Mouse (Mus musculus) macrophage (primary cell): ENCODE results near the gene Ak1. TPM values are rescaled to one million over a fixed set of nuclear protein-coding genes. Genes with fewer than 3 reads are reported as not detected.

ENCODE experiments used
- H3K27ac ChIP-seq: fragments of 350-480 bp; formaldehyde crosslinking; 2 replicates; pipeline ENCODE4 v1.9.0; 2021
- H3K36me3 ChIP-seq: fragments of 350-480 bp; formaldehyde crosslinking; 2 replicates; pipeline ENCODE4 v1.9.0; 2021; ENCODE audit errors: inconsistent target
- H3K4me3 ChIP-seq: fragments of 350-480 bp; formaldehyde crosslinking; 2 replicates; pipeline ENCODE4 v1.9.0; 2021; ENCODE audit errors: inconsistent target
- H3K79me2 ChIP-seq: fragments of 350-480 bp; formaldehyde crosslinking; 2 replicates; pipeline ENCODE4 v1.9.0; 2021; ENCODE audit errors: inconsistent target
- WGBS: methylation state at CpG from one replicate; pipeline ENCODE4 v1.1.7; 2026; ENCODE audit warnings: inconsistent platforms; ENCODE audit not compliant: missing documents; 5-methylcytosine and 5-hydroxymethylcytosine counted together
- polyA plus RNA-seq: library from polyadenylated mRNA; stranded (reverse); fragments of 250-400 nt; gene quantifications from 3 replicates; pipeline ENCODE4 v1.2.4, GENCODE M21; 2018; ENCODE audit warnings: inconsistent platforms

The Ak1 gene
- polyA plus RNA-seq, 1 experiment from 2014 or later = 3.0 TPM

DNA sequence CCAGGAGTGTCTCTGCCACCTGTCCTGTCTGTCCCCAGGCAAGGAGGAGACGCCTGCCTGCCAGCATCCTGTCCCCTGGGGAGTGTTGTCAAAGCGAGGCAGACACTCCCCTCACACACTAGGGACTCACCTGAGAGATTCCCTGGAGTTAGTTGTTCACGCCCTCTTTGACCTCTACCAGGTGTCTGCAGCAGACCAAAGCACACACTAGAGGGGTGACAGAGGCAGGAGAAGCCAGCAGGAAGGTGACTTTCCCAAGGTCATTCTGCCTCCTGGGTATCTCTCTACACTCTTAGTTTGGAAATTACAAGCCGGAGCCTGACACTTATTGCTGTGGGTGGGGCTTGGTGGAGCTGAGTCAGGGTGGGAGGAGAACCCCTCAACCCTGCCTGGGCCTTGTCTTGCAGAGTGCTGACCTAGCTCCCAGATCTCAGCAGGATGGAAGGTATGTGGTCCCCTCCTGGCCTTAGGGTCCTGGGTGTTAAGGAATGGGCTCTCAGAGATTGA, 6.5 kb downstream of the Ak1 start:
- H3K4me3 ChIP-seq = no peak overlapping the region
- H3K36me3 ChIP-seq = no peaks in the 10 kb centered on the region
- no peak overlapping the region for H3K27ac ChIP-seq
- WGBS = 89% methylated on average over 4 of the region's 4 CpGs
- no peaks in the 10 kb centered on the region for H3K79me2 ChIP-seq

DNA sequence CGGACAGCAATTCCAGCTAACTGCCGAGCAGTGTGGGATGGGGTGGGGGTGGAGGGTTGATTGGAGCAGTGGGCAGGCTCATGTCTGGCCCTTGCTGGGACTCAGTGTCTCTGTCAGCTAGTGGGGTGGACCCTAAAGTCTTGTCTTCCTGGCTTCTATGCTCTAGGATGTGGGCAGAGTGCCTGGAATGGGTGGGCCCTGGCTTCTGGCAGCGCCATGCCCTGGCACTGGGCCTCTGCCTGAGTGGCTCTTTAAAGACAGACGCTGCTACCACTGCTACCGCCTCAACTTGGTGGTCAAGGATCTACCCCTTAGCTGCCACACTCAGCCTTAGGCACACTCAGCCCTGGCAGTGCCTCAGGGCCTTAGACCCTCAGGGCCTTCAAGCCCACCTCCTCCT, 7.2 kb downstream of the Ak1 start:
- no peak overlapping the region for H3K27ac ChIP-seq
- 94% methylated on average over 3 of the region's 5 CpGs for WGBS

DNA sequence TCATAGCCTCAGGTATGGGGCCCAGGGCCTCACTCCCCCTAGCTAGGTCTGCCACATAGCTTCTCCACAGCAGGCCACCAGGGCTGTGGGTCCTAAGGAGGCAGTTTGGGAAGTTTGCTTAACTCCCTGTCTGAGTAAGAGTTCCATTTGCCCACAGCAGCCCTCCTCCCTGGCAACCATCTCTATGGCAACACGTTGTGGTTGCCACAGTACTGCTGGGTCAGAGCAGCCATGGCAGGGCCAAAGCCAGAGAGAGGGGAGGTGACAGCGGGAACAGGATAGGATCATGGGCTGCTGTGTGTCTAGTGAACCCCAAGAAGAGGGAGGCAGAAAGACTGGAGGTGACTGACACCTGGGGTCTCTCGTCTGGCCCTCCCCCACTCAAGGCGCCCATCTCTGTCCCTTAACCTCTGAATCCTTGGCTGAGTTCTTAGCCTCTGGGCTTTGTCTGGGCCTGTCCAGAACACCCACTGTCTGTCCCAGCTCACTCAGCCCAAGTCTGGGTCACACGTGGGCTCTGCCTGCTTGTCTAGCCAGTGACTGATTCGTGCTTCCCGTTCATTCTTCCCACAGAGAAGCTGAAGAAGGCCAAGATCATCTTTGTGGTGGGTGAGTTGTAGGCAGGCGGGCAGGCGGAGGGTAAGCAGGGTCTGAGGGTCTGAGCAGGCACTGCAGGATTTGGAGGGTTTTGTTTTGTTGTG, 7.9 kb downstream of the Ak1 start:
- H3K4me3 ChIP-seq = no peak overlapping the region
- H3K79me2 ChIP-seq = no peaks in the 10 kb centered on the region
- 68% methylated on average over 9 of the region's 9 CpGs for WGBS
- no peak overlapping the region for H3K27ac ChIP-seq
- no peaks in the 10 kb centered on the region for H3K36me3 ChIP-seq

More for the DNA sequence above, 7.2 kb downstream of the Ak1 start:
- Histone ChIP-seq H3K79me2 (no peaks in the 10 kb centered on the region), H3K36me3 (no peaks in the 10 kb centered on the region), H3K4me3 (no peak overlapping the region)

DNA sequence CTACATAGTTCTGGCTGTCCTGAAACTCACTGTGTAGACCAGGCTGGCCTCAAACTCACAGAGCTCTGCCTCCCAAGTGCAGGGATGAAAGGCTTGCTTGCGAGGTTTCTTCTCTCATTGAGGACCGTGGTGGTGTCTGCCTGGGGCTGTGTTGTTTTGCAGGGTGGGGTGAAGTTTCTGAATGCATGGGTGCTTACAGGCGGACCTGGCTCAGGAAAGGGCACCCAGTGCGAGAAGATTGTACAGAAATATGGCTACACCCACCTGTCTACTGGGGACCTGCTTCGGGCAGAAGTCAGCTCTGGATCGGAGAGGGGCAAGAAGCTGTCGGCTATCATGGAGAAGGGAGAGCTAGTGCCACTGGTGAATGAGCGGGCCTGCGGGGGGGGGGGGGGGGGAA, 8.5 kb downstream of the Ak1 start:
- H3K27ac ChIP-seq = no peak overlapping the region
- no peaks in the 10 kb centered on the region for H3K36me3 ChIP-seq
- WGBS = 97% methylated on average over 8 of the region's 9 CpGs
- H3K4me3 ChIP-seq = no peak overlapping the region
- no peaks in the 10 kb centered on the region for H3K79me2 ChIP-seq

DNA sequence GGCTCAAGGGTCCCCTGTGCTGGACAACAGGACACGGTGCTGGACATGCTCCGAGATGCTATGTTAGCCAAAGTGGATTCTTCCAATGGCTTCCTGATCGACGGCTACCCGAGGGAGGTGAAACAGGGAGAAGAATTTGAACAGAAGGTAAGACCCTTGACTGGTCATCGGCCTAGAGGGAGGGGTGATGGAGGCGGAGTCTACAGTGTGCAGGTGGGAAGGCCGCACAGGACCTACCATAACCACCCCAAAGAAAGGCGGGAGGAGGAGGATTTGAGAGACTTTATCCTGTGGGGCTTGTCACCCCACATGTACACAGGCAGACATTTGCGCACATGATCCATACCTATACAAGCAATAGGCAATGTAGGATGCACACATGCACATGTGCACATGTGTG, 9.5 kb downstream of the Ak1 start:
- Histone ChIP-seq H3K79me2 (no peaks in the 10 kb centered on the region), H3K27ac (no peak overlapping the region), H3K36me3 (no peaks in the 10 kb centered on the region), H3K4me3 (no peak overlapping the region)
- 89% methylated on average over 10 of the region's 10 CpGs for WGBS

DNA sequence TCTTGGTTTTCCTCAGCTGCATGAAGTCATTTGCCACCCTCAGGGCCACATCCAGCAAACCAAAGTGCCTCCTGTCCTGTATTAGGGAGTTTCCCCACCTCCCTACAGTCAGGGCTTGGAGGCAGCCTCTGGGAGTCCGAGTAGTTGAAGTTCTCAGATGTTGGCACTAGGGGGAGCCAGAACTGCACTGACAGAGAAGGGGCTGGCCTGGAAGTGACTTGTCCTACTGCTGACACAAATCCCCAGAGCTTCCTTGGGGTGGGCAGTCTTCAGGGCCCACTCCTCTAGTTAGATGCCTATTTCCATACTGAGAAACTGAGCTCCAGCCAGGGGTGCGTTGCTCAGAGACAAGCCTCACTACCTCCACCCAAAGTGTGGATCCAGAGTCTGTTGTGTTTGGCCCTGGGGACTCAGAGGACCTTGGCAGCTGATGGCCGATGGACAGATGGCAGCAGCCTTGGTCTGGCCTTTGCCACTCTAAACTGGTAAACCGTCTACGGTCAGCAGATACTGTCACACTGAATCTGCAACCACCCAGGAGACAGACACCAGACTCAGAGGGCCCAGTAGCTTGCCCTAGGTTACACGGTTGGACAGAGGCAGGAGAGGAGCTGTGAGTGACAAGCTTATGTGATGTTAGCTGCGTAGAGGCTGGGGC, 10.3 kb downstream of the Ak1 start:
- WGBS = 46% methylated on average over 7 of the region's 7 CpGs
- Histone ChIP-seq H3K79me2 (no peaks in the 10 kb centered on the region), H3K4me3 (no peak overlapping the region), H3K36me3 (no peaks in the 10 kb centered on the region), H3K27ac (no peak overlapping the region)

DNA sequence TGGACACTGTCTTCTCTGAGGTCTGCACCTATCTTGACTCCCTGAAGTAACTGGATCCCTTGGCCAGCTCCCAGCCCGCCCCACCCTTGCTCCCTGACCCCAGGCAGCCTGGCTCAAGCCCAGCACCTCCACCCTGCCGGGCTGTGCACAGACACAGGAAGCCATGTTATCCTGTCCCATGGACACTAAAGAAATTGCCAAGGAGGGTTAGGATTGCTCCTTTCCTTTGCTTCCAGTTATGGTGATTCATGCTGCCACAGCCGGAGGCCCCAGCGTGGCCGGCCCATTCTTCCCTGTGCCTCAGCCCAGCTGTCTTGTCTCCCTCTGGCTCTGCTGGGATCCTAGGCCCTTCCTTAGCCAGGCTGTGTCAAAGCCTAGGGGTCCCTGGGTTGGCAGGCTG, 12.1 kb downstream of the Ak1 start:
- no peak overlapping the region for H3K27ac ChIP-seq
- H3K79me2 ChIP-seq = no peaks in the 10 kb centered on the region
- 84% methylated on average over 5 of the region's 5 CpGs for WGBS

DNA sequence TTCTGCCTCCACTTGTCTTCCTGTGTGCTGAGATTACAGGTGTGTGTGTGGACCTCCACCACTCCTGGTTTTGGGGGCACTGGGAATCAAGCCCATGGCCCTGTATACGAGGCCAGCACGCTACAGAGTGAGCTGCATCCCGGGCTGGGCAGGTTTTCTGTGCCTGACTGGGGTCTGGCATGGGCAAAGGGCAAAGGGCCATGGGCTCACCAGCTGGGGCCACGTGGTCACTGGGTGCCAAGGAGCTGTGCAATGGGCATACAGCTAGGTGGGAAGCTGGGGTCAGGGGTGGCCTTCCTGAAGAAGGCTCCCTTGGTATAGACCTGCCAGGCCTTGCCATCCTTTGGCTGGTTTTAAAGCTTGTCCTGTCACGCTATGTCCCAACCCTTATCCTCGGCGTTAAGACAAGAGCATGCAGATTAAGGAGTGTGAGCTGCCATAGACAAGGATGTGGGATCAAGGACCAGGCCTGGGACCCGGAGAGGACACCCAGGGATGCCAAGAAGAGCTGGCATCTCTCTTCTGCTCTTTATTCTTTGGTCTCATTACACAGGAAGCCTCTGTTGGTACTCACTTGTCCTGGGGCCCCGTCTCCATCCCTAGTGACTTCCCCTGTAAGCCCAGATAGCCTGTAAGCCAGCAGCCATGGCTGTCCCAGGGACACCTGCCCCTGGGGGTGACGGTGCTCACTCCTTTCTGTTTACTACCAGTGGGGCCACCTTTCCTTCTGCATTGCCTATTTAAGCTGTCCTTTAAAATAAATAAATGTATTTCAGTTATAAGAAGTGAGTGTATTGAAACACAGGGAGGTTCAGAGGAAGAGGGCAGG, 12.9 kb downstream of the Ak1 start:
- Histone ChIP-seq H3K79me2 (no peaks in the 10 kb centered on the region), H3K36me3 (no peaks in the 10 kb centered on the region), H3K4me3 (no peak overlapping the region), H3K27ac (no peak overlapping the region)
- WGBS = 86% methylated on average over 10 of the region's 10 CpGs

More for the DNA sequence above, 12.1 kb downstream of the Ak1 start:
- Histone ChIP-seq H3K36me3 (no peaks in the 10 kb centered on the region), H3K4me3 (no peak overlapping the region)

DNA sequence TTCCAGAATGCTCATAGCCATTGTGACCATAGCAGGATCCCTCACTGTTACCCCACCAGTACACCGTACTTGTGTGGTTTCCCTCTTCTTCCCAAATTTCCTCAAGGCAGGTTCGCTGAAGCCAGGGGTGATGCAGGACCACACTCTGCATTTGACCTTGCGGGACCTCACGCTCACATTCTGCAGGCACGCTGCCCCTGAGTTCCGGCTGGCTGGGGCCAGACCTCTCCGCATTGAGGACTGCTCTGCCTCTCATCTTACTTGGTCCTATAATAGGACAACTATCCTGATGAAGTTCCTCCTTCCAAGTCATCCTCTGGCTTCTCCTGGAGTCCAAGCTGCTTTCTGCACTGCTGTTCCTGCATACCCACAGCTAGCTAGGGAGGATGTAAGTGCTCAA, 15.1 kb downstream of the Ak1 start:
- H3K36me3 ChIP-seq = no peaks in the 10 kb centered on the region
- WGBS = 84% methylated on average over 7 of the region's 7 CpGs
- no peaks in the 10 kb centered on the region for H3K79me2 ChIP-seq
- H3K4me3 ChIP-seq = no peak overlapping the region
- no peak overlapping the region for H3K27ac ChIP-seq

DNA sequence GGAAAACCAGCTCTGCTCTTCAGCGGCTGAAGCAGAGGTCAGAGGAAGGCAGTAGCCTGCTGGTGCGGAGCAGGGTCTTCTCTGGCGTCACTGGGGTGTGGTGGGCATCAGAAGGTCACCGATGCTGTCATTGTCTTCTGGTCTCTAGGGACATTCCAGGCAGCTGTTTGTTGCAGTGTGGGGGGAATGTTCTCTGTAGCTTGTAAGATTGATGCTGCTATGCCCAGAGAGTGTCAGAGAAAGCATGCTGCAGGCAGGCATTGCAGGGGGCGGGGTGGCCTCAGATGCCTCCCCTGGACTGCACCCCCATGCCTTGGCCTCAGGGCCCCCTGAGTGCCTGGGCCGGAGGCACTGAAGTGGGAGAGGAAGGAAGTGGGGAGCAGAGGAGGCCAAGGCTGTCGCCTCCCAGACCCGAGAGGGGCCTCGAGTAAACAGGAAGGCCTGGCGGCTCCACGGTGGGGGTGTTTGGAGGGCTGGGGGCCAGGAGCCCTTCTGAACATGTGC, 16.3 kb downstream of the Ak1 start:
- no peaks in the 10 kb centered on the region for H3K36me3 ChIP-seq
- no peak overlapping the region for H3K4me3 ChIP-seq
- H3K79me2 ChIP-seq = no peaks in the 10 kb centered on the region
- WGBS = 32% methylated on average over 11 of the region's 11 CpGs
- no peak overlapping the region for H3K27ac ChIP-seq

DNA sequence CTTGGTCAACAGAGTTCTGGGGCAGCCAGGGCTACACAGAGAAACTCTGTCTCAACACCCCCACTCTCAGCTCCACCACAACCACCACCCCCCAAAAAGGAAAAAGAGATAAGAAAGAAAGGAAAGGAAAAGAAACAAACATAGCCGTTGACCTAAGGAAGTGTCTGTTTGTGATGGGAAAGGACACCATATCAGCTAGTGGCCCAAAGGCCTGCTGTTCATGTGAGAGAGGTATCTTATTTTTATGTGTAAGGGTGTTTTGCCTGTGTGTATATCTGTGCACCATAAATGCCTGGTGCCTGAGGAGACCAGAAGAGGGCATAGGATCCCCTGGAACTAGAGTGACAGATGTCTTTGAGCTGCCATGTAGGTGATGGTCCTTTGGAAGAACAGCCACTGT, 18.1 kb downstream of the Ak1 start:
- H3K27ac ChIP-seq = no peak overlapping the region
- WGBS = 75% methylated on average over 1 of the region's 1 CpGs
- H3K36me3 ChIP-seq = no peaks in the 10 kb centered on the region
- no peaks in the 10 kb centered on the region for H3K79me2 ChIP-seq
- no peak overlapping the region for H3K4me3 ChIP-seq

DNA sequence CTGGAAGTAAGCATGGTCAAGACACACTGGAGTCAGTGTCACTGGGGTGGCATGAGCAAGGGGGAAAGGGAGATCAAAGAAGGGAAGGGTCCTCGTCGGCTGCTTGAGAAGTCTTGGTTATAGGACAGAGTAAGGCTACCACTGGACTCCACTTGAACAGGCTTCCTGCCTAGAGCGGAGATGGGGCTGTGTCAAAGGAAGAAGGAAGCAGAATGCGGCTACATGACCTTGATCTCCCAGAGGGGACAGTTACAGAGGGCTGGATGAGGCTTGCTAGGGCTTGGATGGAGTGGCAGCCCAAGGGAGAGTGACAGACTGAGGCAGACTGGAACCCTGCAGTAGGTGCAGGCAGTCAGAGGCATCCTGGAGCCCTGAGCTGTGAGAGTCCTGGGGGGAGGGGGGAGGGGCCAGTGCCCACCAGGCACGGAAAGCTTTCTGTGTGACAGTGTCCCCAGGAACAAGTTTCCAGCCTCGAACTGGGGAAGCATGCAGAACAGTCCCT, 19.0 kb downstream of the Ak1 start:
- Histone ChIP-seq H3K36me3 (no peaks in the 10 kb centered on the region), H3K4me3 (no peak overlapping the region), H3K27ac (no peak overlapping the region), H3K79me2 (no peaks in the 10 kb centered on the region)
- 68% methylated on average over 6 of the region's 6 CpGs for WGBS

DNA sequence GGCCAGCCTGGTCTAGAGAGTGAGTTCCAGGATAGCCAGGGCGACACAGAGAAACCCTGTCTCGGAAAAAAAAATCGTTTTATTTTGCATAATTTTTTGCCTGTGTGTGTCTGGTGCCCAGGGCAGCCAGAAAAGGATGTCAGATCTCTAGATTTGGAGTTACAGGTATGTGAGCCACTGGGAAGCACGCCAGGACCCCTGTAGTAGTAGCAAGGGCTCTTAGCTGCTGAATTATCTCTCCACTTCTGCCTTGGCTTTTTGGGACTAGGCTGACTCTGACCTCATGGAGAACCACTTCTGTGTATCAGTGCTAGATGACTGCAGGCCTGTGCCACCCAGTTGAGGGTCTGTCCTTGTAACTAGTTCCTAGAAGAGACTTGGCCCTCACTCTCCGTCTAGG, 20.3 kb downstream of the Ak1 start:
- Histone ChIP-seq H3K4me3 (no peak overlapping the region), H3K79me2 (no peaks in the 10 kb centered on the region), H3K36me3 (no peaks in the 10 kb centered on the region), H3K27ac (no peak overlapping the region)
- WGBS = 83% methylated on average over 5 of the region's 5 CpGs

DNA sequence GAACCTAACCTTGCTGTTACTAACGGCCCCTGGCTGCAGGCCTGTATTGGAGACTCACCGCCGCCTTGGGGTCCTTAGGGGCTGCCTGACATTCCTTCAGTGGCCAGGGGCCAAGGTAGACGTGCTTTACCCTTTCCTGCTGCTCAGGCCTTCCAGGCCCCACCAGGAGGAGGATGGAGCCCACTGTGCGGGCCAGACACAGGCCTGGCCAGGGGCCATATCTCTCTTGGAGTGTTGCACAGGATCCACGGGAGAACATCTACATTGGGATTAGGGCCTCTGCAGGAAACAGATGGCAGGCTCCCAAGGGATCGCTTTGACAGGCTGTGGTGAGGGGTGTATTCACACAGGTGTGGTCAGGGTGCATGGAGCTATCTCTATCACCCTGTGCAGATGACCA, 21.3 kb downstream of the Ak1 start:
- Histone ChIP-seq H3K27ac (no peak overlapping the region), H3K36me3 (no peaks in the 10 kb centered on the region), H3K4me3 (no peak overlapping the region), H3K79me2 (peaks cover 1% of the 10 kb centered on the region; the same call in 1 of the 2 replicates)
- 96% methylated on average over 7 of the region's 7 CpGs for WGBS
